In the genomic region with DNA sequence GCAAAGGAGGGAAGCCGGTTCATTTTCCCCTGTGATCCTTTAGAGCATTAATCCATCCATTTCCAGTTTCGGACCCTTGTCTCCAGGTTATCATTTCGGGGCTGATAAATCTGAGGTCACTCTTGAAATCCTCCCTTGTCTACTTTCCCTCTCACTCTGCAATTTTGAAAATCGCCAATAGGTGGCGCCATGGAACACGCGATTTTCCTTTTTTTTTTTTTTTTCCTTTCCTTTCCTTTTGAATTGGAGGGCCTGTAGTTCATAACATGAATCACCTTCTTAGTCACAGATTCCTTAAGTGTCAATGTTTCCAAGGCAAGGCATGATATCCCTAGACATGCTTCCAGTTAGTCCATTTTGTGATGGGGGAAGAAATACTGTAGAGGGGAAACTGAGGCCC, we compare ENCODE assay signal across 10 mouse cellular contexts. TPM values are rescaled to one million over a fixed set of nuclear protein-coding genes. Genes with fewer than 3 reads are reported as not detected.
DNase-seq lines count a peak whose midpoint lies in the region; ATAC-seq lines count a peak whose summit lies in the region.
"Had no signal": no experiment of that assay in that cellular context is flagged by ENCODE, and none has a peak within 500 bp of the region (broad histone marks: within the 10 kb centered on the region; RNA-seq: fewer than 3 reads in every experiment).

No protein-coding gene starts in this region.

- no peak overlapping the region for H3K27ac ChIP-seq in hindbrain, embryonic 14.5 days
- no peak overlapping the region for H3K27ac ChIP-seq in hindbrain, embryonic 16.5 days (ENCODE audit: low read depth, low read length)
- no peak overlapping the region for H3K27ac ChIP-seq in neural tube, embryonic 11.5 days (ENCODE audit: low read depth, low read length)
- H3K27ac ChIP-seq: limb, embryonic 12.5 days had no signal

- no peak overlapping the region for H3K4me2 ChIP-seq in hindbrain, embryonic 14.5 days (replicated peaks)
- H3K4me2 ChIP-seq in hindbrain, embryonic 16.5 days (ENCODE audit: low read length) = no peak overlapping the region
- no peak overlapping the region for H3K4me2 ChIP-seq in neural tube, embryonic 11.5 days (ENCODE audit: low read depth)
- H3K4me2 ChIP-seq: limb, embryonic 12.5 days had no signal

- DNase-seq in hindbrain, embryonic 14.5 days (ENCODE audit: low spot score) = peak; percentile 82
- peak; percentile 59 for DNase-seq in neural tube, embryonic 11.5 days (ENCODE audit: low spot score)
- no peak for DNase-seq in neural tube, embryonic 10.5 days (ENCODE audit: extremely low spot score, low spot score)
- peak; percentile 2 for DNase-seq in c-Kit-positive CD71-positive TER-119-positive erythroid progenitor cells, embryonic 14.5 days (ENCODE audit: low spot score)
- DNase-seq in retina, embryonic 14.5 days (ENCODE audit: low spot score) = peak; percentile 69
- DNase-seq in natural killer cell, adult 2 months (ENCODE audit: low spot score in 2 of 2) = no peak
- DNase-seq: heart, adult 11 months; thymus, adult 18-20 months had no signal

- no peak overlapping the region for H3K4me3 ChIP-seq in hindbrain, embryonic 14.5 days (replicated peaks; ENCODE audit: low read length)
- H3K4me3 ChIP-seq in hindbrain, embryonic 16.5 days (ENCODE audit: low read length) = no peak overlapping the region
- no peak overlapping the region for H3K4me3 ChIP-seq in neural tube, embryonic 11.5 days (ENCODE audit: low read depth, low read length)
- H3K4me3 ChIP-seq: limb, embryonic 12.5 days had no signal

- 15% methylated on average over 7 of the region's 7 CpGs for WGBS in hindbrain, embryonic 14.5 days
- WGBS in hindbrain, embryonic 16.5 days = 10% methylated on average over 7 of the region's 7 CpGs
- 17% methylated on average over 7 of the region's 7 CpGs for WGBS in neural tube, embryonic 11.5 days

- no peak overlapping the region for H3K9ac ChIP-seq in hindbrain, embryonic 14.5 days
- H3K9ac ChIP-seq in hindbrain, embryonic 16.5 days (ENCODE audit: low read depth, low read length) = no peak overlapping the region
- no peak overlapping the region for H3K9ac ChIP-seq in neural tube, embryonic 11.5 days (ENCODE audit: low read length)
- H3K9ac ChIP-seq: limb, embryonic 12.5 days had no signal

- ATAC-seq in hindbrain, embryonic 14.5 days (ENCODE audit: low FRiP score) = no peak
- ATAC-seq in hindbrain, embryonic 16.5 days = no peak
- no peak for ATAC-seq in neural tube, embryonic 11.5 days (ENCODE audit: insufficient read depth, low FRiP score, low TSS enrichment)

- H3K36me3 ChIP-seq in hindbrain, embryonic 14.5 days (replicated peaks; ENCODE audit: control insufficient read depth, insufficient read depth) = no peaks in the 10 kb centered on the region
- H3K36me3 ChIP-seq in hindbrain, embryonic 16.5 days (ENCODE audit: control insufficient read depth, insufficient read depth, low read length) = no peaks in the 10 kb centered on the region
- H3K36me3 ChIP-seq in neural tube, embryonic 11.5 days (ENCODE audit: control insufficient read depth, insufficient read depth, low read length) = no peaks in the 10 kb centered on the region
- H3K36me3 ChIP-seq: limb, embryonic 12.5 days had no signal

- H3K9me3 ChIP-seq in hindbrain, embryonic 14.5 days (ENCODE audit: control insufficient read depth, low read length) = no peaks in the 10 kb centered on the region
- H3K9me3 ChIP-seq in hindbrain, embryonic 16.5 days (ENCODE audit: control insufficient read depth, low read length) = no peaks in the 10 kb centered on the region
- H3K9me3 ChIP-seq in neural tube, embryonic 11.5 days (ENCODE audit: control insufficient read depth, low read length) = no peaks in the 10 kb centered on the region
- H3K9me3 ChIP-seq: limb, embryonic 12.5 days had no signal

- H3K27me3 ChIP-seq in hindbrain, embryonic 14.5 days (ENCODE audit: control insufficient read depth, insufficient read depth, low read length) = peaks cover 33% of the 10 kb centered on the region
- peaks cover 14% of the 10 kb centered on the region for H3K27me3 ChIP-seq in hindbrain, embryonic 16.5 days (replicated peaks; ENCODE audit: control insufficient read depth, insufficient read depth, low read length)
- peaks cover 24% of the 10 kb centered on the region for H3K27me3 ChIP-seq in neural tube, embryonic 11.5 days (ENCODE audit: control insufficient read depth, insufficient read depth, low read length)

- H3K4me1 ChIP-seq in hindbrain, embryonic 14.5 days (replicated peaks; ENCODE audit: control insufficient read depth, insufficient read depth, low read length) = peaks cover 3% of the 10 kb centered on the region
- H3K4me1 ChIP-seq in hindbrain, embryonic 16.5 days (ENCODE audit: control insufficient read depth, insufficient read depth, low read depth, low read length) = peaks cover 3% of the 10 kb centered on the region
- H3K4me1 ChIP-seq in neural tube, embryonic 11.5 days (ENCODE audit: control insufficient read depth, insufficient read depth, low read length) = no peaks in the 10 kb centered on the region
- H3K4me1 ChIP-seq: limb, embryonic 12.5 days had no signal

RNA-seq across cellular contexts. Expression of a gene that starts 5.8 kb away (rescaled TPM):
- 64.4 and 75.1 TPM in 2 replicates for polyA plus RNA-seq in hindbrain, embryonic 14.5 days (2014; fragmentation: Nextera tagmentation; extraction: Ambion mirVana)
- 102 and 109 TPM in 2 replicates for polyA plus RNA-seq in hindbrain, embryonic 16.5 days (2015; fragmentation: Nextera tagmentation; extraction: Ambion mirVana)
- 12.4 and 12.9 TPM in 2 replicates for polyA plus RNA-seq in neural tube, embryonic 11.5 days (2014; fragmentation: Nextera tagmentation; extraction: Ambion mirVana)
- polyA plus RNA-seq: limb, embryonic 12.5 days had no signal

Comparison
In these comparisons a context has a peak if more than half of its experiments do, and no peak if none do; other contexts are left out.
1. DNase-seq: peak in hindbrain, embryonic 14.5 days (single experiment), neural tube, embryonic 11.5 days (single experiment), c-Kit-positive CD71-positive TER-119-positive erythroid progenitor cells, embryonic 14.5 days (single experiment) and retina, embryonic 14.5 days (single experiment); none in neural tube, embryonic 10.5 days (single experiment) and natural killer cell, adult 2 months (0 of 2).